Mouse (Mus musculus): ENCODE data around the gene Sh3bp4. TPM values are rescaled to one million over a fixed set of nuclear protein-coding genes. Genes with fewer than 3 reads are reported as not detected.
A peak's percentile ranks its signal among the peaks of the same experiment; 100 is the strongest.

Gene Sh3bp4
- total RNA-seq, 2 experiments from 2014 or later: 0.41 TPM; not detected in 1

DNA sequence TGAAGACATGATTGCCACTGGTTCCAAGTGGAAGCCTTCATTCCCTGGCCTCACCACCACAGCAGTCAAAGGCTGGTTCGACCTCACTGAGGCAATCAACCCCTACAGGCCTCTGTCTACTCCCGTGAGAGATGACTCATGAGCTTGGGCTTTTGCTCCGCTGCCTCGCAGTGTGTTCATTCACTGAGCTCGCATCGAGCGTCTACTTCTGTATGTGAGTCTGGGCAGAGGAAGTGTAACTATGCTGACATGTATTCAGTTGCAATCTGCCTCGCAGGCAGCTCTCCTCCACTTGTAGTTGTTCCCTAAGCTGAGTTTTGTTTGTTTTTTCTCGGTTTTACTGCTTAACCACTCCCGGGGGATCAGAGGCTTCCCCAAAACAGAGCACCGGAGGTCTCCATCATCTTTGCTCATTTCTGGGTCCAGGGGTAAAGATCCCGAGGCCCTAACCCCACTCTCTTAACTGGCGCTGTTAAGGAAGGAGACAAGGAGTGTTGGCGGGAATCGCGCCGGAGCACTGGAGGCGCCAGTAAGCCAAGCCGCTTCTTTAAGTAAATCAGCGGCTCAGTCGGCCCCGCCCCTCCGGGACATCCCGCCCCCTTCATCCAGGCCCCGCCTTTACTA lies 624 bp upstream of the Sh3bp4 start:
- ATAC-seq (replicated peaks; ENCODE audit: poor library complexity, severe bottlenecking): peak; percentile 79

DNA sequence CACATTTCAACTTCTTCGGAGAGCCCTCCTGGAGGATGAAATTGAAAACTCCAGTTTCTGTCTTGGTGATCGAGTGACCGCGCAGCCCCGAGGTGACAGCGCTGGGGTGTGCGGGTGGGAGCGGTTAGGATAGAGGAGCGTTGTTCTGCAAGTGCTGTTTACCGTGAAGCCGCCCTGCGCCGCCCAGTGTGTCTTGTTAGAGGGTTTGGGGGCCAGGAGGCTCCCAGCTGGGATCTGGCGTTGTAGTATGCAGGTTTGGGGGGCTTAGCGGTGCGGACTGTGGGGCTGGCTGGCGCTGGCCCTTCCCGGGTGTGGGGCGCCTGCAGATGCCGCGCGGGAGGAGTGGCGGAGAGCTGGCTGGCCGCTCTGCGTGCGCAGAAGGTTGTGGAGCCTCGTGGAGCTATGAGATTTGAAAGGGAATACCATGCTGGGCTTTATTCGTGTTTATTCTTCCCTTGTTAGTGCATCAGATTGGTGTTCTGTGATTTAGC lies 701 bp downstream of the Sh3bp4 start:
- no peak for ATAC-seq (replicated peaks; ENCODE audit: poor library complexity, severe bottlenecking)

DNA sequence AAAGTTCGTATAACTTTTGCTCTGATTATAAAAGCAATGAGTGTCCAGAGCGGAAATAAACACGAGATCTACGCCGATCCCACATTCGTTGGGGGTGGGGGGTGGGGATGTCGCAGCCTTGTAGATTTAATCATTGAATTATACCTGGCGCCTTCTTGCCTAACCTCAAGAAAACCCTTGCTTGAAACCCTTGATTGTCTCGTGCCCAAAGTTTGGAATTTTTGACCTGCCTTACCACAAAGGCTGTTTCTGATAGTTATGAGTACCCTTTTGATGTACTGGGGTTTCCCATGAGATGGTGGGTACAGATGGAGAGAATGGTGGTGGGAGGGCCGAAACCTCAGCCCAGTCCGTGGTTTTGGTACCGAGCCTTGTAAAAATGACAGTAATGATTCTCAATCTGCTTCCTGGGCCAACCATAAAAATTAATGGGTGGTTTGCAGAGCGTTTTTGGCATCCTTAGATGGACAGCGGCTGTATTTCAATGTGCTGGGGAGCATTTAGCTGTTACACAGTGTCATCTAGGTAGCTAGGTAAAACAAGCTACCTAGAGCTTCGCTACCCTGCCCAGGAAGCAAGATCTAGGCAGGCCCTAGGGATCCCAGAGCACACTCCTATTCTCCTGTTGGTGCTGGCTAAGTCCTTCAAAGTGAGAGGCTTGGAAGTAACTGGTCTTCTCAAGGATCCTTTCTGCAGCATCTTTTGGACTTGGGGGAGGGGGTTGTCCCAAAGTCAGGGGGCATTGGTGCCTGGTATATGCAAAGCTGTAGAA lies 1.3 kb downstream of the Sh3bp4 start:
- no peak for ATAC-seq (replicated peaks; ENCODE audit: poor library complexity, severe bottlenecking)

DNA sequence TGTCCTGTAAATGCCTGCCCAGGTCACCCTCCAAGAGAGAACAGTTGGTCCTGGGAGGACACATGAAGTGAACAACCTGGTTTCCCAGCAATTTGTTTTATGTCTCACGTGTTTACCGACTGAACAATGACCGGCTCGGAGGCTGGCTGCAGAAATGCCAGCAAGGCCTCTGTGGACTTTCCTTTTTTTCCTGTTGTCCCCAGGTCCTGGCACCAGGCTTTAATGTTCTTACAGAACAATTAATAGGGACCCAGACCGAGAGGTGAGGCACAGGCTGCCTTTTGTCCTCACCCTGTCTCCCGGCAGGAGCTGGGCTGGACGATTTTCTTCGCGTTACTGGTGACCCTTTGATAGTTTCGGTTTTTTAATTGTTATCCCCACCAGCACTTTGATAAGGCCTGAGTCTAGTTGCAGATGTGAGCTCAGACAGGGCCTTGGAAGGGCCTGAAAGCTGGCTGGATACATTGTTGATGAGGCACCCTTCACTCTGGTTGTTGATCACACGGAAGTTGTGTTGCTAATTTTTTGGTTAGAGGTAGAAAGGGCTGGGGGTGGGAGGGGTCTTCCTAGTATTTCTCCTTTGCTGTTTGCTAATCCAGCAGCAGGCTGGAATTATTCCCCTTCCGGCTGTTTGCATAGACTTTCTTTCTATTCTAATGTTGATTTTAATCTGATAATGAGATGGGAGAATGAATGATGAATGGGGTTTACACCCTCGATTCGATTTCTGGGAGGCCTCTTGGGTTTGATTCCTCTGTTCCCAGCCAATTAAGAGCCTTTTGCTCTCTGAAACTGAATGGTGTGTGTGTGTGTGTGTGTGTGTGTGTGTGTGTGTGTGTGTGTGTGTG lies 2.2 kb downstream of the Sh3bp4 start:
- no peak for ATAC-seq (replicated peaks; ENCODE audit: poor library complexity, severe bottlenecking)

DNA sequence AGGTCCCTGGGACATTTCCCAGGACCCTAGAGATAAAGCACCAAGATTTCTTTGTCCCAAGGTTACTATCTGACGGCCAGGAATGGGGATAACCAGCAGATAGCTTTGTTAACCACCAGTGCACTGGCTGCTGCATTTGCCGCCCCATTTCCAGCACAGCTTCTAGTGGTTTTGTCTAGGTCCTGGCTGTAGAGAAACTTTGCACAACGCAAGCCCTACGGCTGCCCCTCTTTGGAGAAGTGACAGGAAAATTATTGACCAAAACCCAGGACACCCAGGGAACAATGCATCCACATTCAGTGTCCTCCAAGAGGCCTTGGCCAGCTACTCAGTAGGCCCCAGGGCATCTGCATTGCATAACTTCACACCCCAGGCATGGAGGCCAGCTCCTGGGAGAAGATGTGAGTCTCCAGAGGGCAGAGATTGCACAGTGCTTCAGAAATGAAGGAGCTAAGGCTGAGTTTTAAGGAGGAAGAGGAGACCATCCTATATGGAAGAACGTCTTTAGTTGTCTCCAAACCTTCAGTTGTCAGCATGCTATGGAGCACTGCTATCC lies 3.2 kb downstream of the Sh3bp4 start:
- no peak for ATAC-seq (replicated peaks; ENCODE audit: poor library complexity, severe bottlenecking)

DNA sequence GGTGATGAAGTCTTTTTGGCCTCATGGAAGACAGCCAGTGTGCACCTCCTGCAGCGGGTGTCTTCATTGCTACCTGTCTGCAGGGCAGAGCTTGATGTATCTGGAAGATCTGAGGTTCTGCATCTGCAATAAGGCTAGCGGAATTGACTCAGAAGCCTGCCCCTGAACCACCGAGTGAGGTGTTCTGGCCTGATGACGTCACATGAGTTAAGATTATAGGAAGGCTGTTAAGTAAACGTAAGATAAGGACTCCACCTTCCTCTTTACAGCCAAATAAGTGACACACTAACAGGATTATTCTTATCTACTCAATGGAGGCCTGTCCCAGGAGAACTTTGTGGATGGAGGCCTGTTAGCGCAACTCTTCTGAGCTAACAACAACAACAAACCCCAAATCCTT lies 4.5 kb downstream of the Sh3bp4 start:
- no peak for ATAC-seq (replicated peaks; ENCODE audit: poor library complexity, severe bottlenecking)

DNA sequence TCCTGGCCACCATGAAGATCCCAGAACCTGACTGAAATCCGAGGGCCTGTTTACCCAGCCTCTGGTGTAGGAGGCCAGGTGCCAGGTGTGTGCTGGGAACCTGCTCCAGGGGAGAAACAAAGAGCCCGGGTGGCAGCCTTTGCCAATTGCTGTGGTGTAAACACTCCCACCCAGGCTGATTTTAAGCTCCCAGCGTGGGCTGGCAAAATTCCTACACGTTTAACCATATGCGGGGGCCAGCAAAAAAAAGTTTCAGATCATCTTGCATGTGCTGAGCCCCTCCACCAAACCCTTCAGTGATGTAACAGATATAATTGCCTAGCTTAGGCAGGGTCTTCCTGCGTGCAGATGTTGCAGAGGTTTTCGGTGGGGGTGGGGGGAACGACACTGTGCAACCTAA lies 4.9 kb downstream of the Sh3bp4 start:
- ATAC-seq (replicated peaks; ENCODE audit: poor library complexity, severe bottlenecking): no peak

DNA sequence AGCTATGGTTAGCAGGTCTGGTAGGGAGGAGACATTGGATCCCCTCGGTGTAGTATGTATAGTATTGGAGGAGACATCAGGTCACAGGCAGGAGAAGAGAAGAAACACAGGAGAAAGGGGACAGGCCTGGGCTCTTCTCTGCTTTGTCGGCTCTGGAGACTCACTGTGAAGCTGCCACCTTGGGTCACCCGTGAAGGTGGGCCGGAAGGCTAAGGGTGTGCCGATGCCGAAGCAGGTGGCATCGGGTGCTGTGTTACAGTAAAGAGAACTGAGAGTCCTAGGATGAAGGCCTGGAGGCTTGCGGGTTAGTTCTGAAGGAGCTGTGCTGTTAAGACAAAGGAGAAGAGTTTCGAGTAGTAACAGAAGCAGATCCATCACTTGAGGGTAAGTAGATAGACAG lies 6.6 kb downstream of the Sh3bp4 start:
- no peak for ATAC-seq (replicated peaks; ENCODE audit: poor library complexity, severe bottlenecking)

DNA sequence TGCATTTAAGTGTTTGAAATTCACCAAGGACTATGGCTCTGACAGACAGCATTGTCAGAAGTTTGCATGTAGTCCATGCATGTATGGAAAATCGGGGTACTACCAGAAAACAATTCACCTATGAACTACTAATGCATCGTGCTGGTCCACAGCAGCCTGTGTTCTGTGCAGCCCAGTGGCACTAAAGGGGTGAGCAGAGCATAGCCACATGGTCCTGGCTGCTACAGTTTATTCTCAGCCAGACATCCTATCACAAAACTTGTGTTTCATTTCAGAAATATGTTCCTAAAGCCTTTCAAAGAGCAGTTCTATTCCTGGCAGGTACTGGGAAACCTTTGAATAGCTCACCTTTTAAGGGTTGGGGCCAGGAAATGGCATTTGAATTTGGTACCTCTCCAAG lies 8.0 kb downstream of the Sh3bp4 start:
- ATAC-seq (replicated peaks; ENCODE audit: poor library complexity, severe bottlenecking): no peak

DNA sequence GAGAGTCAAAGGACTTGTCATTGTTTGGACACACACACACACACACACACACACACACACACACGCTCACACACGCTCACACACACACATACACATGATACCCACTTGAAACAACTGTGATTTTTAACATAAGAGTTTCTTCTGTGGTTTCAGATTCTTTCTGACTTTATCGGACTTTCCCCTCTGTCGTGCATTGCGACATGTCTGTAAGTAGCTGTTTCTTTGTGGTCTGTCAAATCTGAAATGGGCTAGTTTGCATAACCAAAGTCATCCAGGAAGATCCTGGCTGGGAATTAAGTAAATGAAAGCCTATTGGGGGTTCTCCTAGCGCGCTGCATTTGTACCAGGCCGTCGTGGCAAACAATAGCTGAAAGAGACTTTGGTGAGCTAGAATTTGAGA lies 8.5 kb downstream of the Sh3bp4 start:
- ATAC-seq (replicated peaks; ENCODE audit: poor library complexity, severe bottlenecking): peak; percentile 89

DNA sequence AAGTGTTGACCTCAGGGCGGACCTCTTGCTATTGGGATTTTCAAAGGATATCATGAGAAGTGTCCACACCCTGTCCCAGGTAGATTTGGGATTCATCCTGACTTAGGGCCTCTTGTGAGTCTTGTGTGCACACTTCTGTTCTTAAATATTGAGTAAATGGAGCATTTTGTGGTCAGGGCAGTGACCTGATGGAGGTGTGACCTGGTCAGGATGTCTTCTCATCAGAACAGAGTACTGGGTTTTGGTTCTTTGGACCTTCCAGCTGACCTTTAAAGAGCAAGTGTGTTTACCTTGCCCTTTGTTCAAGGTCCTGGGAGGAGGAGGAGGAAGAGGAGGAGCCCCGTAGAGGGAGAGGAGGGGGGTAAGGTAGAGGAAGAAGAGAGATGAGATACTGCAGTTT lies 9.0 kb downstream of the Sh3bp4 start:
- ATAC-seq (replicated peaks; ENCODE audit: poor library complexity, severe bottlenecking): 0 out of 2 replicates have a peak, but pooled peaks have one; percentile 31

DNA sequence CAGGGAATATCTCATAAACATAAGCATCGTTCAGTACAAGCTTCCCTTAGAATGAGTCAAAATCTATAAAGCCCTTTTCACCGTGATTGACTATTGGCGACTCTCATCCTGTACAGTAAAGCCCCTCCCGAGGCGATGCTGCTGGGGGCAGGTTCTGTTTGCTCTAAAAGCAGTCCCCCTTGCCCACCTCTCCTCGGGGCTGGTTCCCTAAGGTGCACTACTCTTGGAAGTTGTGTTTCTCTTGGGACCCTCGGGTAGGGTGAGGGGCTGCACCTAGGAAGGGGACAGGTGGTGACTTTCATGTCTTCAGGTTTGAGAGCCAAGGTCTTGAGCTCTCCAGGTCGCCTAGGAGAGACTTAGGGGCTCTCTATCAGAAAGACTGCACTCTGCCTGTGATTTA lies 10.2 kb downstream of the Sh3bp4 start:
- ATAC-seq (replicated peaks; ENCODE audit: poor library complexity, severe bottlenecking): no peak

DNA sequence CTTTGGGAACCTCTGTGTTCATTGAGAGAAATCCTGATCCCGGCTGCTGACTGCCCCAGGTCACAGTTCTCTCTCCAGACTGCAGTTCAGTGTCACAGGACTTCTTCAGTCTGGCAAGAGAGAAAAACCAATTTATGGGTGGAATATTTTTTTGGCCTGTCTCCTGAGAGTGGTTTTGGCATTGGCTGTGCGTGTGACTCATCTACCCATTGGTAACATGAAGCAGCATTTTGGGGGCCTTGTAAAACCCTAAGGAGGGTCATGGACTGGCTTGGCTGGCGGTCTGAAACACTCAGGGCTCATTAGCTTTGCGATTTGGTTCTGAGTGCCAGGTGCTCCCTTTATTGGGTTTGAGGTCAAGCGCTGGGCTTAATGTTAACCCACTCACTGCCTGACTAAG lies 10.6 kb downstream of the Sh3bp4 start:
- no peak for ATAC-seq (replicated peaks; ENCODE audit: poor library complexity, severe bottlenecking)

DNA sequence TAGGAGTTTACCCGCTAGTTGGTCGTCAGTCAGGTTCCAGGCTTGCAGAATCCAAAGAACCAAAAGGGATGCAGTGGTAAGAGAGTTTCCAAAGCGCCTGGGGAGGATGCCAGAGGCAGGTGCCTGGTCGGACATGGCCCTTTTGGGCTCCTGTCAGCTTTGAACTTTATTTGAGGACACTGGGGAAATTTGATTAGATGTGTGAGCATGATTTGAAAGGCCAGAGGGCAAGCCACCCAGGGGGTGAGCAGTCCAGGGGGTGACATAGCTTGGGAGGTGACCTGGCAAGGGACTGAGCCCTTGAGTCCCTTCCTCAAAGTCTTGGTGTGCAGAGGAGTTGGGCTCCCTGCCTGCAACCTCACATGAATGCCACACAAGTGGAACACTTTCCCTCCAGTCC lies 11.2 kb downstream of the Sh3bp4 start:
- ATAC-seq (replicated peaks; ENCODE audit: poor library complexity, severe bottlenecking): no peak

DNA sequence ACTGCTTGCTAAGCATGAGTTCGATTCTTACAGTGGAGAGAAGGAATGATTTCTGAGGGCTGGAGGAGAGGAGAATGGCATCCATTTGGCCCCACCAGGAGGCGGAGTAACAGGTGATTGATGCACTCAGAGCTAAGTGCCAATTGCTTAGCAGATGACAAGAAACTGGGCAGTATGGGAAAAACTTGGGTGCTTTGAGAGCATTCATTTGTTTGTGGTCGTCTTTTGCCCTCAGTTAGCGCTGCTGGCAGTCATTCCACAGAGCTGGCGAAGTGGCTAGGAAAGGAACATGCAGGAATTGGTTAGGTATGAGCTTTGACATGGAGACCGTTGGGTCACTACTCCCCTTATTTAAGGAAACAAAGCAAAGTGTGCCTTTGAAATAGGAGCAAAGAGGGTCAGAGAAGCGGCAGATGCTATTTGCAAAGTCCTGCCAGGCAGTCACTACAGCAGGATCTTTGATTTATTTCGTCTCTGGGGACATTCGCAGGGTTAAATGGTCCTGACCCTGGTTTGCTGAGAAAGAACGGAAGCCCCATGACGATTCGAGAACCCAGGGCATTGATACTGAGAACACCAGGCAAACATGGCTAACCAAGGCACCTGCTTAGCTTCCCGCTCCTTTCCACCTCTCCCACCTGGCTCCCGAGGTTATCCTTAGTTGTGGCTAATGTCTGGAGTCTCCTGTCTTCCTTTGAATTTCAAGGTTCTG lies 12.1 kb downstream of the Sh3bp4 start:
- ATAC-seq (replicated peaks; ENCODE audit: poor library complexity, severe bottlenecking): no peak

DNA sequence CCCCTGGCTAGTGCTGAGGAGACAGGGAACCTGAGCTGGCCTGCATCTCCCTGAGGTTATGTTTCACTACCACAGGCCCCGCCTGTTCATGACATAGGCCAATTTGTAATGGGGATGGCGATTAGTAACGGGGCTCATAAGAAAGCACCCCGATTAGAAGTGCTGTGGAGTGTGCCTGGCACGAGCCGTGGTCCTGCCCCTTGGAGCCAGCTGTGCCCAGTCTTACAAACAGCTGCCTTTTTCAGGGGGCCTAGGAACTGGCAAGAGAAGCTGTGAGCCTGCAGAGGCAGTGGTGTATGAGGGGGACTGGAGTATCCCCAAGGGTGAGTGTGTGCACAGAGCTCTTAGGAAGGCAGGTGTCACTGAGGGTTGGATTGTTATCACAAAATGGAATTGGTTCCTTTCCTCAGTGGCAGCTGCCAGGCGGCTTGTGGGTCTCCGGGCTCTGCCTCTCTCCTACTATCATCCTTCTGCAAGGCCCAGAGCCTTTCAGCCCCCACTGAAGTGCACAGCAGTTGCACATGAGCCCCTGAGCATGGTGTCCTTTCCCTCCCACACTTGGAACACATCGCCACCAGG lies 16.4 kb downstream of the Sh3bp4 start:
- ATAC-seq (replicated peaks; ENCODE audit: poor library complexity, severe bottlenecking): no peak

DNA sequence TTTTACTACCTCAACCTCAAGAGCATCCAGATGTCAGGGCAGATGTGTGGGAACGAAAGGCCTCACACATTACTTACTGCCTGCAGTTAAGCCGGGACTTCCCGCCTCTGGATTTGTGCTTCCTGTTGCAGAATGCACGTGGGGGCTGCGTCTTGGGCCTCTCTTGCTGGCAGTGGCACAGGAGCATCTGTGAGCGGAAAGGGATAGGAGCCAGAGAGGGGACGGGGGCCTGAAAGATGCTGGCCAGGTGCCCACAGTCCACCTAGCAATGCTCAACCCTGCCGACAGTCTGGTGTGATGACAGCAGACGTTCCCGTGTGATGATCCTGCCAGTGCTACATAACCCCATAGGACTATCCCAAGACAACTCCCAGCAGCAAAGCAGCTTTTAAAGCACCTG lies 17.9 kb downstream of the Sh3bp4 start:
- no peak for ATAC-seq (replicated peaks; ENCODE audit: poor library complexity, severe bottlenecking)

DNA sequence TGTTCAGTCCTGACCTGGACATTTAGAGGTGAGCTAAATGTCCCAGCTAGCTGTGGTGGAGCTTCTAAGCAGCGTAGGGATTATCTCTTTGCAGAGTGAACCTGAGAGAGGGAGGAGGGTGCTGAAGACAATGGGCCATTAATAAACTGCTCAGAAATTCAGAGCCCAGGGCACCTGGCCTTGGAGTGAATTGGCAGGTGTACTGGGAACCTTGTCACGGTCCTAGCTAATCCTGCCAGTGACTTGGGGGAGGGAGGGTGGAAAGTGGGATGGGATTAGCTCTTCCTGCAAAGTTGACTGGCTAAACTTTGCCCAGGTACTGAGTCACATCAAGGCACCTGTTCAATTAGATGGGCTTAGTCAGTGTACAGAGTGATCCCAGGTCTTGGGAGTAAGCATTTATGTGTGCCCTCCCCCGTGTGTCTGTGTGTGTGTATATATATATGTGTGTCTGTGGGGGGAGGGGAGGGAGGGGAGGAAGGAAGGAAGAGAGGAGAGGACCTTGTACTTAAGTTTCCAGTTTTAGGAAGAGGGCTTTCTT lies 18.6 kb downstream of the Sh3bp4 start:
- ATAC-seq (replicated peaks; ENCODE audit: poor library complexity, severe bottlenecking): no peak

DNA sequence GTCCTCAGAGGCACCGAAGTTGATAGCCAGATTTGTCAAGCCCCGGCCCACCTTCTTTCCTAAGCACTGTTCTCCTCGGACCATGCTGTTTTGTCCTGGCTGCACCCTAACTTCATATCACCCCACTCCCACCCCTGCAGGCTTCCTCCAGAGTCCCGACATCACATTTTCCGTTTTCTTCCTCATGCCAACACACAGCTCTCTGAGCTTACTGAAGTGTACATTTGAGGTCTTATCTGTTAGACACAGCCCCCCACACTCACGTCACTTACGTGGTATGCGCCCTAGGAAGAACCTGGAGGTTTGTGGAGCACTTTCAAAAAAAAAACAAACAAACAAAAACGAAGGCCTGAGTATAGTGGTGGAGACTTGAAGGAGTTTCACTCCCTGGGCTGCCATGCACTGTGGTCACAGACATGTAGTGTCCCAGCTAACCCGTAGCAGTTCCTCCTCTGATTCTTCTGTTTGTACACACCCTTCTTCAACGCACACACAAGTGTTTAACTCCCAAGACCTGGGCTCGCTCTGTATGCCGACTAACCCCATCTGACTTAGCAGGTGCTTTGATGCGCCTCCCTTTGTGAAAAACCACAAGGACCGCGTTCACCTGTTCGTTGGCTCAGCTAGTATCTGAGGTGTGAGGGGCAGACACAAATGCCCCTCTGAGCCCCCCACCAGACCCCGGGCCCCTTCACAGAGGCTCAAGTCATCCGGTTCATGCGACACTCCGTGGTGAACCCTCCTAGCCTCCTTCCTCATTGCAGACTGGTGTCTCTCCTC lies 19.8 kb downstream of the Sh3bp4 start:
- peak; percentile 45; the same call in 1 of the 2 replicates for ATAC-seq (replicated peaks; ENCODE audit: poor library complexity, severe bottlenecking)

All from granulocyte monocyte progenitor cell, adult 5-6 weeks (primary cell).